Mouse (Mus musculus) limb, embryonic 13.5 days (tissue): Measurements from ENCODE around the gene Gm28576. TPM values are rescaled to one million over a fixed set of nuclear protein-coding genes. Genes with fewer than 3 reads are reported as not detected.
"Not testable (repeated sequence)": the region's sequence is repeated elsewhere in the genome, so short reads cannot be mapped to it uniquely, and the experiment has no call there.

Source experiments
- ATAC-seq: fragments of 200-750 bp; cut with Nextera tagmentation; 2 replicates; pipeline ENCODE4 v1.8.0; 2017; ENCODE audit warnings: low read depth, moderate number of reproducible peaks, moderate TSS enrichment; ENCODE audit not compliant: low FRiP score
- H3K27ac ChIP-seq: fragments of 300-500 bp; sonication (generic); 2 replicates; pipeline ENCODE4 v1.5.1; 2015; ENCODE audit warnings: inconsistent platforms, mild to moderate bottlenecking, moderate library complexity
- H3K27me3 ChIP-seq: fragments of 300-500 bp; sonication (generic); 2 replicates; pipeline ENCODE4 v1.6.1; 2015; ENCODE audit warnings: mild to moderate bottlenecking, inconsistent platforms
- H3K36me3 ChIP-seq: fragments of 300-500 bp; sonication (generic); 2 replicates; pipeline ENCODE4 v1.6.1; 2015; ENCODE audit warnings: inconsistent platforms, mild to moderate bottlenecking, moderate library complexity
- H3K4me1 ChIP-seq: fragments of 300-500 bp; sonication (generic); 2 replicates; pipeline ENCODE4 v1.6.1; 2015; ENCODE audit warnings: inconsistent platforms
- H3K4me2 ChIP-seq: fragments of 300-500 bp; sonication (generic); replicated peaks from 2 replicates; pipeline ENCODE4 v1.6.1; 2015; ENCODE audit warnings: inconsistent platforms, mild to moderate bottlenecking, moderate library complexity
- H3K4me3 ChIP-seq: fragments of 300-500 bp; sonication (generic); 2 replicates; pipeline ENCODE4 v1.5.1; 2015; ENCODE audit warnings: moderate library complexity, mild to moderate bottlenecking, inconsistent platforms
- H3K9ac ChIP-seq: fragments of 300-500 bp; sonication (generic); 2 replicates; pipeline ENCODE4 v1.6.1; 2015; ENCODE audit warnings: mild to moderate bottlenecking, inconsistent platforms
- H3K9me3 ChIP-seq: fragments of 300-500 bp; sonication (generic); 2 replicates; pipeline ENCODE4 v1.6.1; 2016; ENCODE audit warnings: inconsistent platforms
- WGBS: fragments of 180-500 bp; shearing (Covaris S2); methylation state at CpG from one replicate; pipeline ENCODE4 v1.1.7; 2015; 5-methylcytosine and 5-hydroxymethylcytosine counted together
- polyA plus RNA-seq: library from polyadenylated mRNA; unstranded; fragments of >200 nt; fragmentation: Nextera tagmentation; extraction: Ambion mirVana; gene quantifications from 2 replicates; pipeline ENCODE4 v1.2.1, GENCODE M21; 2015

Gm28576 gene
- polyA plus RNA-seq: not detected in 2 replicates

GRCm38 (mm10) chrY:7722641-7723040 lies at the start of gene Gm28576:
Gm28576 (plus strand) TSS chrY:7722941.
- not testable (repeated sequence) for H3K4me3 ChIP-seq, H3K36me3 ChIP-seq, H3K4me1 ChIP-seq, H3K27ac ChIP-seq, H3K9ac ChIP-seq, H3K9me3 ChIP-seq, ATAC-seq, H3K27me3 ChIP-seq, H3K4me2 ChIP-seq
- WGBS: no CpG with 5 or more reads among the region's 8 CpGs

Other genes starting within 250 kb of the Gm28576 start
- gene Gm20826, start 84.5 kb upstream of the Gm28576 start, polyA plus RNA-seq: not detected in 2 replicates